Mouse (Mus musculus): ENCODE data around the gene Fgf3. TPM values are rescaled to one million over a fixed set of nuclear protein-coding genes. Genes with fewer than 3 reads are reported as not detected.

Gene Fgf3
- polyA plus RNA-seq, 1 experiment: 1.9 TPM

DNA sequence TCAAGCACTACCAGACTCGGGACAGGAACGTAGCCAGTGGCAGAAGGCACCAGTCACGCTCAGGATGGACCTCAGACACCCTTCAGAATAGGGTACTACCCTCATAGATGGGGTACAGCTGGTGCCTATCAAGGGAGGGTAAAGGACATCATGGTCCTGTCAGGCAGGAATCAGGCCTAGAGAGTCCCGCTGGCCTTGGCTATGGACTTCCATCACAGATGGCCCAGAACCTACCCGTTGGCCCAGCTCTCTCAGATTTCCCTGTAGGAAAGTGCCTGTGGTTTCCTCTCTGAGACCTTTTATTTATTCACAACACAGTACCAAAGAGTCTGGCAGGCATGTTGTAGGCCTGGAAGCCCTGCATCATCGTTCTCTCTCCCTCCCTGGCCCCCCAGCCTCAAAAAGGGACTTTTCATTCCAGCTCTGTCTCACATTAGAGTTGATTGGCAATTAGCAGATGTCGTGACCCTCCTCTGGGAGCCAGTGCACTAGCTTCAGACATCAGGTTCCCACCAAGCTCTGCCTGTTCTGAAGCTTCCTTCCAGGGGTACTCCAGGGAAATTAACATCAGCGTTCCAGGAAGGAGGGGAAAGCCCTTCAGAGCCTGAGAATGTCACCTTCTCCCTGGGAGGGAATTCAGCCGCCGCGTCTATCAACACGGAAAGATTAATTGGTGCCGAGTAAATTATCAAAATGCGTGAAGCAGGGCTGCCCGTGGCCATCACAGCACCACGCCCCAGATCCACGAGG, 40.7 kb upstream of the Fgf3 start:
- 89% methylated on average over 17 of the region's 17 CpGs for WGBS
- no peaks in the 10 kb centered on the region for H3K36me3 ChIP-seq (ENCODE audit: control insufficient read depth, insufficient read depth, low read length)
- no peak for TF ChIP-seq POLR2A (IDR thresholded peaks at IDR 0.05; ENCODE audit: control insufficient read depth, extremely low read depth, insufficient read depth, low read length, poor library complexity)
- no peak for TF ChIP-seq CTCF (IDR thresholded peaks at IDR 0.05; ENCODE audit: borderline replicate concordance, control insufficient read depth, extremely low read depth, insufficient read depth, low read length, poor library complexity)
- no peak overlapping the region for H3K27ac ChIP-seq (ENCODE audit: control insufficient read depth, insufficient read depth, low read length)
- DNase-seq: no peak
- no peaks in the 10 kb centered on the region for H3K27me3 ChIP-seq (ENCODE audit: control insufficient read depth, insufficient read depth, low read length)
- no peak overlapping the region for H3K4me3 ChIP-seq (ENCODE audit: control insufficient read depth, insufficient read depth, low read length)
- no peaks in the 10 kb centered on the region for H3K4me1 ChIP-seq (replicated peaks; ENCODE audit: control insufficient read depth, insufficient read depth, low read length)

DNA sequence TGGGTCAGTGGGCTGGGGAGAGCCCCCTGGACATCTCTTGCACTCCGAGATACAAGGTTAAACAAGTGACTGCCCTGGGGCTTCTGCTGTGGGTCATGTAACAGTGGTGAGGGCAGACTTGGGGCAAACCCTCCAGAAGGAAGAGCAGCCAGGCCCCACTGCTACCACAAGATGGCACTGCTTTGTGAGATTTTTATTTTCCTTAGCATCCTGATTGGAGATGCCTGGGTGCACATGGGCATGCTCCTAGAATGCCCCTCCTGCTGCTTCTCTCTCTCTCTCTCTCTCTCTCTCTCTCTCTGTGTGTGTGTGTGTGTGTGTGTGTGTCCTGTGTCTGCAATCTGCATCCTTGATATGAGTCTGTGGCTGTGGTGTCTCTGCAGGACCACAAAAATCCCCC, 39.4 kb upstream of the Fgf3 start:
- 35% methylated on average over 1 of the region's 1 CpGs for WGBS
- H3K36me3 ChIP-seq (ENCODE audit: control insufficient read depth, insufficient read depth, low read length): no peaks in the 10 kb centered on the region

DNA sequence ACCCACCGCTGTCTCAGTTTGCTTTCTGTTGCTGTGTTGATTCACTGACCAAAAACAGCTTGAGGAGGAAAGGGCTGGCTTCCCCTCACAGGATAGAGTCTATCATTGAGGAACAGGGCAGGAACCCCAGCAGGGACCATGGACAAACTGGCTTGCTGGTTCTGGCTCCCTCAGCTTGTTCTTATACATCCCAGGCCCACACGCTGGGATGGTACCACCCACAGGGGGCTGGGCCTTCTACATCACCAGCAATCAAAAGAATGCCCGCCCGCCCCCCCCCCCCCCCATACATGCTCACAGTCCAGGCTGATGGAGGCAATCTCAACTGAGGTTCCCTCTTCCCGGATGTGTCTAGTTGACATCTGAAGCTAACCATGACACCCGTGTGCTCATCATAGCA, 30.8 kb upstream of the Fgf3 start:
- 92% methylated on average over 6 of the region's 6 CpGs for WGBS
- H3K36me3 ChIP-seq (ENCODE audit: control insufficient read depth, insufficient read depth, low read length): no peaks in the 10 kb centered on the region
- H3K27ac ChIP-seq (ENCODE audit: control insufficient read depth, insufficient read depth, low read length): no peak overlapping the region
- H3K27me3 ChIP-seq (ENCODE audit: control insufficient read depth, insufficient read depth, low read length): no peaks in the 10 kb centered on the region
- no peak for DNase-seq
- no peaks in the 10 kb centered on the region for H3K4me1 ChIP-seq (replicated peaks; ENCODE audit: control insufficient read depth, insufficient read depth, low read length)
- TF ChIP-seq CTCF (IDR thresholded peaks at IDR 0.05; ENCODE audit: borderline replicate concordance, control insufficient read depth, extremely low read depth, insufficient read depth, low read length, poor library complexity): no peak
- no peak for TF ChIP-seq POLR2A (IDR thresholded peaks at IDR 0.05; ENCODE audit: control insufficient read depth, extremely low read depth, insufficient read depth, low read length, poor library complexity)
- H3K4me3 ChIP-seq (ENCODE audit: control insufficient read depth, insufficient read depth, low read length): no peak overlapping the region

More for the DNA sequence above, 39.4 kb upstream of the Fgf3 start:
- no peak for DNase-seq
- TF ChIP-seq CTCF (IDR thresholded peaks at IDR 0.05; ENCODE audit: borderline replicate concordance, control insufficient read depth, extremely low read depth, insufficient read depth, low read length, poor library complexity): no peak
- no peak for TF ChIP-seq POLR2A (IDR thresholded peaks at IDR 0.05; ENCODE audit: control insufficient read depth, extremely low read depth, insufficient read depth, low read length, poor library complexity)
- Histone ChIP-seq H3K4me3 (ENCODE audit: control insufficient read depth, insufficient read depth, low read length) (no peak overlapping the region), H3K4me1 (replicated peaks; ENCODE audit: control insufficient read depth, insufficient read depth, low read length) (no peaks in the 10 kb centered on the region), H3K27me3 (ENCODE audit: control insufficient read depth, insufficient read depth, low read length) (no peaks in the 10 kb centered on the region), H3K27ac (ENCODE audit: control insufficient read depth, insufficient read depth, low read length) (no peak overlapping the region)

DNA sequence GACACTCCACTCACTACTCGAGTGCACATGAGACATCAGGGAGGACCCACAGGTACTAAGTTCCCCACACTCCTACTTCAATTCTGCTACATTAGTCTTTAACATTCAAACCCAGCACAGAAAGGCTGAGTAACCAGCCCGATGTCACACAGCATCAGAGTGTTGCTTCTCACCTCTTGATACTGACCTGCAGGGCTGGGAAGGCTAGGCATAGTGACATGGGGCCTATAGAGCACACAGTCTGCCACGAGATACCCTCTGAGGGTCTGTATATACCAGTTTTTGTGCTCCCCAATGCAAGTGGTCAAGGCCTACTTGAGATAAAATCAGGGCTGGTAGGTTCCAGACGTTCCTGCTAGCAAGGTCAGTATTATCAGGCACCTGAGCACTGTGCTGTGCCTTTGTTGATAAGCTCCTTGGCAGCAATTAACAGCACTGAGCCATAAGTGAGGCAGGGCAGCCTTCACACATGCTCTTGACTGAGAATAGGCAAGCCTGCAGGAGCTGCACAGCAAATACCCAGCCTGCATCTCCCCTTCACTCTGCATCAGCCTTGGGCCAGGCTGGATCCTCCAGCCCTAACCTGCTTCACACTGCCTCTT, 29.8 kb upstream of the Fgf3 start:
- 80% methylated on average over 4 of the region's 4 CpGs for WGBS

DNA sequence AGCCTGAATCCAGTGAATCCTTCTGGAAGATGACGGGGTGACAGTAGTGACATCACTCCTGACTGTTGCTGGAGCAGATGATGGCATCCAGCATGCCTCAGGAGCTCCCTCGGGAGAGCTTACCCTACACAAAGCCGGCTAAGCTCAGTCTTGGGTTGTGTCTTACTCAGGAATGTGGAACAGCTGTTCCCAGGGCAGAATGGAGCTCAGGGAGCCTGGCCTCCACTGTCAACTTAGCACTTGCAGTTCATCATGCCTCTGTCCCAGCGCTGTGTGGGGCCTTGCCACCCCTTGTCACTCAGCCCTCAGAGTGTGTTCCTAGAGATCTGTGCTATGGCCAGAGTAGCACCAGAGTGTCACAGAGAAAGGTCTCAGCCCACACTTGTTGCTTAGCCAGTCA, 26.4 kb upstream of the Fgf3 start:
- no peak for TF ChIP-seq CTCF (IDR thresholded peaks at IDR 0.05; ENCODE audit: borderline replicate concordance, control insufficient read depth, extremely low read depth, insufficient read depth, low read length, poor library complexity)
- TF ChIP-seq POLR2A (IDR thresholded peaks at IDR 0.05; ENCODE audit: control insufficient read depth, extremely low read depth, insufficient read depth, low read length, poor library complexity): no peak
- no peak overlapping the region for H3K4me3 ChIP-seq (ENCODE audit: control insufficient read depth, insufficient read depth, low read length)
- no peaks in the 10 kb centered on the region for H3K27me3 ChIP-seq (ENCODE audit: control insufficient read depth, insufficient read depth, low read length)
- no peak overlapping the region for H3K27ac ChIP-seq (ENCODE audit: control insufficient read depth, insufficient read depth, low read length)
- no peaks in the 10 kb centered on the region for H3K36me3 ChIP-seq (ENCODE audit: control insufficient read depth, insufficient read depth, low read length)
- DNase-seq: no peak
- no peaks in the 10 kb centered on the region for H3K4me1 ChIP-seq (replicated peaks; ENCODE audit: control insufficient read depth, insufficient read depth, low read length)
- WGBS: 94% methylated on average over 4 of the region's 4 CpGs

More for the DNA sequence above, 29.8 kb upstream of the Fgf3 start:
- H3K4me1 ChIP-seq (replicated peaks; ENCODE audit: control insufficient read depth, insufficient read depth, low read length): no peaks in the 10 kb centered on the region
- no peaks in the 10 kb centered on the region for H3K36me3 ChIP-seq (ENCODE audit: control insufficient read depth, insufficient read depth, low read length)
- no peak overlapping the region for H3K27ac ChIP-seq (ENCODE audit: control insufficient read depth, insufficient read depth, low read length)
- TF ChIP-seq POLR2A (IDR thresholded peaks at IDR 0.05; ENCODE audit: control insufficient read depth, extremely low read depth, insufficient read depth, low read length, poor library complexity): no peak
- TF ChIP-seq CTCF (IDR thresholded peaks at IDR 0.05; ENCODE audit: borderline replicate concordance, control insufficient read depth, extremely low read depth, insufficient read depth, low read length, poor library complexity): no peak
- no peaks in the 10 kb centered on the region for H3K27me3 ChIP-seq (ENCODE audit: control insufficient read depth, insufficient read depth, low read length)
- no peak for DNase-seq
- no peak overlapping the region for H3K4me3 ChIP-seq (ENCODE audit: control insufficient read depth, insufficient read depth, low read length)

DNA sequence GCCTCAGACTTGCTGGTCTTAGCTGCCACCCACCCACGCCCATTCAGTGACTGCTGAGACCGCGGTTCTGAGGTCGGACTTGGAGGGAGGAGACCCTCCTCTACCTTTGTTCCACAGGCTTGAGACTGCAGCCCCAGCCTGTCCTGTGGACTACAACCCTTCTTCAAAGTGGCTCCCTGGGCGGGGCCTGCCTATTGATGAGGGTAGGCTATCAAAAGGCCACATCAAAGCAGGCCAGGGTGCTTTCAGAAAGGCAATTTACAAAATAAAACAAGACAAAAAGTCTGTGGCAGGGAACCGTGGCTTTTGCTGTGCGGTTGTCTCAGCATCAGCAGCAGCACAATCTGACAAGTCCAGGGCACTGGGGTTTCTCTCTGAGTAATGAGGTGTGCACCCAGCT, 16.0 kb upstream of the Fgf3 start:
- H3K4me3 ChIP-seq (ENCODE audit: control insufficient read depth, insufficient read depth, low read length): no peak overlapping the region
- no peaks in the 10 kb centered on the region for H3K4me1 ChIP-seq (replicated peaks; ENCODE audit: control insufficient read depth, insufficient read depth, low read length)
- H3K27ac ChIP-seq (ENCODE audit: control insufficient read depth, insufficient read depth, low read length): no peak overlapping the region
- no peaks in the 10 kb centered on the region for H3K36me3 ChIP-seq (ENCODE audit: control insufficient read depth, insufficient read depth, low read length)
- H3K27me3 ChIP-seq (ENCODE audit: control insufficient read depth, insufficient read depth, low read length): no peaks in the 10 kb centered on the region
- TF ChIP-seq CTCF (IDR thresholded peaks at IDR 0.05; ENCODE audit: borderline replicate concordance, control insufficient read depth, extremely low read depth, insufficient read depth, low read length, poor library complexity) (no peak), POLR2A (IDR thresholded peaks at IDR 0.05; ENCODE audit: control insufficient read depth, extremely low read depth, insufficient read depth, low read length, poor library complexity) (no peak)
- DNase-seq: no peak
- 32% methylated on average over 7 of the region's 7 CpGs for WGBS
